Mouse (Mus musculus) left cerebral cortex, adult 8-10 months (tissue): Measurements from ENCODE around the gene Cep78. TPM values are rescaled to one million over a fixed set of nuclear protein-coding genes. Genes with fewer than 3 reads are reported as not detected.

ENCODE experiments used
- DNase-seq, 2 experiments: peaks; one replicate each; pipeline ENCODE4 v3.0.0; 2022; ENCODE audit warnings: low spot score in 2 of 2
- total RNA-seq, 4 experiments: library from RNA; stranded (reverse); gene quantifications; 2 replicates each; pipeline ENCODE4 v1.2.4; 2022

Gene Cep78
- 10 to 100 TPM in 2 of 4 experiments, 1 to 10 TPM in 2; 8.8 to 10.5 (median 9.8) TPM for total RNA-seq

- DNase-seq: peak; percentile 86 to 90
Measured at GRCm38 (mm10) chr19:15984449-15985171, at the start of gene Cep78. Gene Cep78, minus strand, starts transcription at chr19:15984989.

GRCm38 (mm10) chr19:16031276-16031675 is 46.5 kb upstream of the Cep78 start:
- DNase-seq: no peak

- peak; percentile 14 to 31 for DNase-seq
Measured at GRCm38 (mm10) chr19:16029253-16029771, 44.5 kb upstream of the Cep78 start.

- peak in 1 of 2 experiments; percentile 26 for DNase-seq
Measured at GRCm38 (mm10) chr19:16028746-16029252, 44.0 kb upstream of the Cep78 start.

GRCm38 (mm10) chr19:16027876-16028670 is 43.3 kb upstream of the Cep78 start:
- DNase-seq: no peak

- DNase-seq: no peak
Measured at GRCm38 (mm10) chr19:16026276-16026675, 41.5 kb upstream of the Cep78 start.

- no peak for DNase-seq
Measured at GRCm38 (mm10) chr19:16022178-16022577, 37.4 kb upstream of the Cep78 start.

- no peak for DNase-seq
Measured at GRCm38 (mm10) chr19:16016171-16016570, 31.4 kb upstream of the Cep78 start.

GRCm38 (mm10) chr19:16015191-16015968 is 30.6 kb upstream of the Cep78 start:
- no peak for DNase-seq

GRCm38 (mm10) chr19:16009746-16010337 is 25.1 kb upstream of the Cep78 start:
- DNase-seq: no peak

- no peak for DNase-seq
Measured at GRCm38 (mm10) chr19:16009111-16009510, 24.3 kb upstream of the Cep78 start.

- DNase-seq: peak in 1 of 2 experiments; percentile 76
Measured at GRCm38 (mm10) chr19:16007131-16007530, 22.3 kb upstream of the Cep78 start.

GRCm38 (mm10) chr19:15998157-15998556 is 13.4 kb upstream of the Cep78 start:
- DNase-seq: peak; percentile 12 to 41

GRCm38 (mm10) chr19:15996901-15997564 is 12.2 kb upstream of the Cep78 start:
- DNase-seq: peak; percentile 57 to 71

GRCm38 (mm10) chr19:15990102-15990501 is 5.3 kb upstream of the Cep78 start:
- DNase-seq: no peak

- DNase-seq: no peak
Measured at GRCm38 (mm10) chr19:15985172-15985713, 454 bp upstream of the Cep78 start.

- no peak for DNase-seq
Measured at GRCm38 (mm10) chr19:15983739-15984344, 947 bp downstream of the Cep78 start.

- no peak for DNase-seq
Measured at GRCm38 (mm10) chr19:15982926-15983738, 1.7 kb downstream of the Cep78 start.

- peak in 1 of 2 experiments; percentile 26 for DNase-seq
Measured at GRCm38 (mm10) chr19:15981861-15982260, 2.9 kb downstream of the Cep78 start.
